Mouse (Mus musculus) gastrocnemius, postnatal 10 days (tissue): Measurements from ENCODE around the gene Bcan. TPM values are rescaled to one million over a fixed set of nuclear protein-coding genes. Genes with fewer than 3 reads are reported as not detected.

Experiments
- DNase-seq: peaks from one replicate; pipeline ENCODE4 v3.0.0; 2021; ENCODE audit warnings: mixed read lengths
- total RNA-seq, 2 experiments: library from RNA; stranded (reverse); gene quantifications; 2 replicates each; pipeline ENCODE4 v1.2.3; 2021

Gene Bcan
- total RNA-seq, 2 experiments from 2014 or later: 0.61 to 1.9 TPM

GRCm38 (mm10) chr3:87944838-87945600 lies 55.0 kb downstream of the Bcan start:
- no peak for DNase-seq

GRCm38 (mm10) chr3:87943586-87943985 lies 56.4 kb downstream of the Bcan start:
- no peak for DNase-seq

GRCm38 (mm10) chr3:87942471-87942870 lies 57.6 kb downstream of the Bcan start:
- DNase-seq: no peak

- no peak for DNase-seq
These were observed 59.4 kb downstream of the Bcan start for GRCm38 (mm10) chr3:87940611-87941010.

Other genes with a start within 250 kb of the Bcan start
- gene Ntrk1, start 205.1 kb downstream of the Bcan start, total RNA-seq: under 1 TPM; 0.09 TPM
- gene Insrr, start 203.3 kb downstream of the Bcan start, total RNA-seq: under 1 TPM; 0.19 to 0.56 TPM
- 10 to 100 TPM; 19.6 to 19.7 TPM for gene Pear1, start 175.9 kb downstream of the Bcan start, total RNA-seq
- gene Sh2d2a, start 153.5 kb downstream of the Bcan start, total RNA-seq: under 1 TPM in 1 of 2 experiments, not detected in 1; 0.18 TPM
- 10 to 100 TPM; 44.2 to 47.7 TPM for gene Prcc, start 114.6 kb downstream of the Bcan start, total RNA-seq
- 100 to 1,000 TPM; 192 to 197 TPM for gene Hdgf, start 93.9 kb downstream of the Bcan start, total RNA-seq
- gene Mrpl24, start 80.7 kb downstream of the Bcan start, total RNA-seq: 10 to 100 TPM; 47.3 to 55.6 TPM
- 10 to 100 TPM; 10.7 to 15.0 TPM for gene Isg20l2, start 69.9 kb downstream of the Bcan start, total RNA-seq
- 1 to 10 TPM; 4.8 to 7.0 TPM for gene Rrnad1, start 69.5 kb downstream of the Bcan start, total RNA-seq
- 1 to 10 TPM in 1 of 2 experiments, under 1 TPM in 1; 0.96 to 1.1 TPM for gene Crabp2, start 51.6 kb downstream of the Bcan start, total RNA-seq
- 10 to 100 TPM; 72.4 to 87.7 TPM for gene Nes, start 29.2 kb downstream of the Bcan start, total RNA-seq
- gene Hapln2, start 27.4 kb upstream of the Bcan start, total RNA-seq: not detected
- 10 to 100 TPM; 12.5 to 14.7 TPM for gene Gpatch4, start 42.9 kb upstream of the Bcan start, total RNA-seq
- 10 to 100 TPM; 52.5 to 57.1 TPM for gene Naxe, start 58.3 kb upstream of the Bcan start, total RNA-seq
- not detected for gene Ttc24, start 78.1 kb upstream of the Bcan start, total RNA-seq
- 1 to 10 TPM; 5.6 to 8.3 TPM for gene Iqgap3, start 81.7 kb upstream of the Bcan start, total RNA-seq
- gene Mef2d, start 142.1 kb upstream of the Bcan start, total RNA-seq: 100 to 1,000 TPM; 148 to 163 TPM